ENCODE assay signal across 8 mouse cellular contexts in genomic region chr7:12910181-12910668, GRCm38 (mm10). TPM values are rescaled to one million over a fixed set of nuclear protein-coding genes. Genes with fewer than 3 reads are reported as not detected.
A peak's percentile ranks its signal among the peaks of the same experiment; 100 is the strongest.
DNase-seq lines count a peak whose midpoint lies in the region; ATAC-seq and TF ChIP-seq lines count a peak whose summit lies in the region.

No protein-coding gene starts in this region.

- peak; percentile 62; the same call in 1 of the 2 replicates for TF ChIP-seq POLR2A in lung, adult 2 months (IDR thresholded peaks at IDR 0.05; ENCODE audit: borderline replicate concordance, extremely low read depth, low read depth, low read length)

- WGBS in forebrain, embryonic 16.5 days: 11% methylated on average over 19 of the region's 19 CpGs
- WGBS in lung, adult 2 months: 3% methylated on average over 19 of the region's 19 CpGs
- WGBS in neural tube, embryonic 15.5 days: 9% methylated on average over 19 of the region's 19 CpGs

- H3K4me2 ChIP-seq in forebrain, embryonic 16.5 days (ENCODE audit: low read length): peak overlapping the region; percentile 62
- H3K4me2 ChIP-seq in neural tube, embryonic 15.5 days: peak overlapping the region; percentile 65

- H3K27ac ChIP-seq in forebrain, embryonic 16.5 days (ENCODE audit: low read length): peak overlapping the region; percentile 91
- H3K27ac ChIP-seq in neural tube, embryonic 15.5 days (replicated peaks): peak overlapping the region; percentile 92

- peak overlapping the region; percentile 73 for H3K9ac ChIP-seq in forebrain, embryonic 16.5 days (replicated peaks; ENCODE audit: low read depth, low read length)
- peak overlapping the region; percentile 59 for H3K9ac ChIP-seq in neural tube, embryonic 15.5 days (replicated peaks)

- intact Hi-C loops in heart, postnatal 36 days (cut with DNase I): no loop called here

- no peak for TF ChIP-seq CTCF in lung, adult 2 months (IDR thresholded peaks at IDR 0.05; ENCODE audit: insufficient read depth, low read length)

- H3K9me3 ChIP-seq in forebrain, embryonic 16.5 days (ENCODE audit: control insufficient read depth, low read length): no peaks in the 10 kb centered on the region
- no peaks in the 10 kb centered on the region for H3K9me3 ChIP-seq in neural tube, embryonic 15.5 days (replicated peaks)

- H3K4me3 ChIP-seq in forebrain, embryonic 16.5 days (replicated peaks; ENCODE audit: low read length): peak overlapping the region; percentile 61
- H3K4me3 ChIP-seq in lung, adult 2 months (replicated peaks; ENCODE audit: extremely low read depth, low read depth, low read length): peak overlapping the region; percentile 95
- peak overlapping the region; percentile 52 for H3K4me3 ChIP-seq in neural tube, embryonic 15.5 days (replicated peaks)

- ATAC-seq in forebrain, embryonic 16.5 days: peak; percentile 88
- ATAC-seq in neural tube, embryonic 15.5 days (ENCODE audit: low FRiP score): peak; percentile 85

- no peaks in the 10 kb centered on the region for H3K27me3 ChIP-seq in forebrain, embryonic 16.5 days (replicated peaks; ENCODE audit: control insufficient read depth, insufficient read depth, low read length)
- no peaks in the 10 kb centered on the region for H3K27me3 ChIP-seq in neural tube, embryonic 15.5 days (replicated peaks)

- peaks cover 17% of the 10 kb centered on the region for H3K36me3 ChIP-seq in forebrain, embryonic 16.5 days (ENCODE audit: control insufficient read depth, insufficient read depth)
- H3K36me3 ChIP-seq in neural tube, embryonic 15.5 days: peaks cover 37% of the 10 kb centered on the region

- H3K4me1 ChIP-seq in forebrain, embryonic 16.5 days (replicated peaks; ENCODE audit: control insufficient read depth, insufficient read depth, low read length): peaks cover 4% of the 10 kb centered on the region
- no peaks in the 10 kb centered on the region for H3K4me1 ChIP-seq in lung, adult 2 months (ENCODE audit: control insufficient read depth, insufficient read depth, low read length)
- H3K4me1 ChIP-seq in neural tube, embryonic 15.5 days: peaks cover 12% of the 10 kb centered on the region

- peak; percentile 67 for DNase-seq in ES-CJ7 (ENCODE audit: low read depth, low spot score)
- peak; percentile 69 for DNase-seq in cerebellum, adult 11-12 months
- DNase-seq in heart, postnatal 36 days: peak; percentile 64 to 75
- peak; percentile 59 for DNase-seq in layer of hippocampus, adult 11-12 months (ENCODE audit: low spot score)
- DNase-seq in lung, adult 2 months: peak; percentile 70
- DNase-seq in telencephalon, adult 2 months (ENCODE audit: low read depth, low spot score): peak; percentile 86

RNA-seq across cellular contexts. Expression of gene Rps5, which starts 11.9 kb away (rescaled TPM):
- 660 and 678 TPM in 2 replicates for polyA plus RNA-seq in forebrain, embryonic 16.5 days (2015; fragmentation: Nextera tagmentation; extraction: Ambion mirVana)
- 100 to 1,000 TPM; 550 to 562 TPM for total RNA-seq in heart, postnatal 36 days (2021)
- 1,316 and 1,420 TPM in 2 replicates for polyA plus RNA-seq in lung, adult 2 months (2012; rRNA removed)
- polyA plus RNA-seq in neural tube, embryonic 15.5 days (2015; fragmentation: Nextera tagmentation; extraction: Ambion mirVana): 564 and 667 TPM in 2 replicates

RNA-seq across cellular contexts. Expression of gene Zscan22, which starts 12.6 kb away (rescaled TPM):
- 13.8 and 15.0 TPM in 2 replicates for polyA plus RNA-seq in forebrain, embryonic 16.5 days (2015; fragmentation: Nextera tagmentation; extraction: Ambion mirVana)
- total RNA-seq in heart, postnatal 36 days (2021): 1 to 10 TPM; 4.4 to 4.9 TPM
- polyA plus RNA-seq in lung, adult 2 months (2012; rRNA removed): 8.4 and 8.5 TPM in 2 replicates
- polyA plus RNA-seq in neural tube, embryonic 15.5 days (2015; fragmentation: Nextera tagmentation; extraction: Ambion mirVana): 9.8 and 13.6 TPM in 2 replicates

RNA-seq across cellular contexts. Expression of gene Rnf225, which starts 17.0 kb away (rescaled TPM):
- 0.65 and 0.67 TPM in 2 replicates for polyA plus RNA-seq in forebrain, embryonic 16.5 days (2015; fragmentation: Nextera tagmentation; extraction: Ambion mirVana)
- total RNA-seq in heart, postnatal 36 days (2021): under 1 TPM; 0.25 to 0.38 TPM
- 2.3 and 7.0 TPM in 2 replicates for polyA plus RNA-seq in lung, adult 2 months (2012; rRNA removed)
- polyA plus RNA-seq in neural tube, embryonic 15.5 days (2015; fragmentation: Nextera tagmentation; extraction: Ambion mirVana): 0.96 and 1.1 TPM in 2 replicates

RNA-seq across cellular contexts. Expression of gene Zfp128, which starts 29.2 kb away (rescaled TPM):
- polyA plus RNA-seq in forebrain, embryonic 16.5 days (2015; fragmentation: Nextera tagmentation; extraction: Ambion mirVana): 9.0 and 10.2 TPM in 2 replicates
- 1 to 10 TPM; 3.0 to 3.6 TPM for total RNA-seq in heart, postnatal 36 days (2021)
- 0.74 and 1.2 TPM in 2 replicates for polyA plus RNA-seq in lung, adult 2 months (2012; rRNA removed)
- 6.7 and 7.5 TPM in 2 replicates for polyA plus RNA-seq in neural tube, embryonic 15.5 days (2015; fragmentation: Nextera tagmentation; extraction: Ambion mirVana)

RNA-seq across cellular contexts. Expression of gene Zfp324, which starts 55.4 kb away (rescaled TPM):
- polyA plus RNA-seq in forebrain, embryonic 16.5 days (2015; fragmentation: Nextera tagmentation; extraction: Ambion mirVana): 16.8 and 17.4 TPM in 2 replicates
- total RNA-seq in heart, postnatal 36 days (2021): 1 to 10 TPM; 2.8 to 3.7 TPM
- polyA plus RNA-seq in lung, adult 2 months (2012; rRNA removed): 6.1 and 6.8 TPM in 2 replicates
- 13.1 and 13.3 TPM in 2 replicates for polyA plus RNA-seq in neural tube, embryonic 15.5 days (2015; fragmentation: Nextera tagmentation; extraction: Ambion mirVana)

Comparison
In these comparisons a context has a peak if more than half of its experiments do, and no peak if none do; other contexts are left out.
1. Peak in every context shown above with its lines: DNase-seq, ATAC-seq, H3K4me3 ChIP-seq and H3K27ac ChIP-seq.